Mouse (Mus musculus): ENCODE data around the gene Tnfrsf26. TPM values are rescaled to one million over a fixed set of nuclear protein-coding genes. Genes with fewer than 3 reads are reported as not detected.

The Tnfrsf26 gene
- polyA plus RNA-seq, 1 experiment from 2014 or later: 0.17 TPM

- Histone ChIP-seq H3K9ac (ENCODE audit: low read length) (no peak overlapping the region), H3K4me1 (replicated peaks; ENCODE audit: control insufficient read depth, insufficient read depth) (no peaks in the 10 kb centered on the region), H3K27ac (replicated peaks) (no peak overlapping the region), H3K9me3 (ENCODE audit: control insufficient read depth, low read length) (no peaks in the 10 kb centered on the region), H3K36me3 (ENCODE audit: control insufficient read depth, insufficient read depth, low read length) (peaks cover 48% of the 10 kb centered on the region), H3K4me3 (ENCODE audit: low read depth, low read length) (no peak overlapping the region), H3K4me2 (replicated peaks; ENCODE audit: low read depth) (no peak overlapping the region), H3K27me3 (ENCODE audit: control insufficient read depth, insufficient read depth, low read length) (no peaks in the 10 kb centered on the region)
- 93% methylated on average over 3 of the region's 3 CpGs for WGBS
- TF ChIP-seq EP300 (optimal IDR thresholded peaks at IDR 0.05): no peak
- no peak for TF ChIP-seq CTCF (IDR thresholded peaks at IDR 0.05; ENCODE audit: low read depth)
- no peak for ATAC-seq (ENCODE audit: low FRiP score, low TSS enrichment)
- no peak for DNase-seq (ENCODE audit: low spot score)
Observed at GRCm38 (mm10) chr7:143565648-143566039, 62.9 kb downstream of the Tnfrsf26 start.

GRCm38 (mm10) chr7:143565015-143565647, 63.4 kb downstream of the Tnfrsf26 start:
- Histone ChIP-seq H3K4me1 (replicated peaks; ENCODE audit: control insufficient read depth, insufficient read depth) (no peaks in the 10 kb centered on the region), H3K9ac (ENCODE audit: low read length) (no peak overlapping the region), H3K4me3 (ENCODE audit: low read depth, low read length) (no peak overlapping the region), H3K4me2 (replicated peaks; ENCODE audit: low read depth) (no peak overlapping the region), H3K36me3 (ENCODE audit: control insufficient read depth, insufficient read depth, low read length) (peaks cover 50% of the 10 kb centered on the region), H3K27me3 (ENCODE audit: control insufficient read depth, insufficient read depth, low read length) (no peaks in the 10 kb centered on the region), H3K9me3 (ENCODE audit: control insufficient read depth, low read length) (no peaks in the 10 kb centered on the region), H3K27ac (replicated peaks) (no peak overlapping the region)
- WGBS: 91% methylated on average over 6 of the region's 6 CpGs
- no peak for DNase-seq (ENCODE audit: low spot score)
- no peak for ATAC-seq (ENCODE audit: low FRiP score, low TSS enrichment)
- TF ChIP-seq EP300 (optimal IDR thresholded peaks at IDR 0.05): no peak
- TF ChIP-seq CTCF (IDR thresholded peaks at IDR 0.05; ENCODE audit: low read depth): no peak

DNA sequence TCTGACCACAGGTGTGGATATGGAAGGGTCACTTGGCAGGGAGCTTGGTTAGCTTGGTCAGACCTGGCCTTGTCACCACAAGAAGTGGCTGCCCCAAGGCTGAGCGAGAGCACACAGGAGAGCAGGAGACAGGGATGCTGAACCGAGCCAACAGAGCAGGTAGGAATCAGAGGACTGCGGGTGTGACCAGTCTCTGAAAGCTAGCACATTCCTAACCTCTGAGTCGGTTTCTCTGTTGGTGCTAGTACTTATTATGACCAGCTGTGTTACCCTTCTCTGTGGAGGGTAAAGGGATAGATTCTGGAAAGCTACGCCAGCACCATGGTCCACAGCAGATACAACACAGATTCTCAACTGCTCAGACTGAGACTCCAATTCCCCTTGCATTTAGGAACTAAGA, 64.7 kb downstream of the Tnfrsf26 start:
- peaks cover 53% of the 10 kb centered on the region for H3K36me3 ChIP-seq (ENCODE audit: control insufficient read depth, insufficient read depth, low read length)

More for the DNA sequence above, 64.7 kb downstream of the Tnfrsf26 start:
- H3K9me3 ChIP-seq (ENCODE audit: control insufficient read depth, low read length): no peaks in the 10 kb centered on the region
- no peak overlapping the region for H3K4me3 ChIP-seq (ENCODE audit: low read depth, low read length)
- ATAC-seq (ENCODE audit: low FRiP score, low TSS enrichment): no peak
- H3K4me1 ChIP-seq (replicated peaks; ENCODE audit: control insufficient read depth, insufficient read depth): no peaks in the 10 kb centered on the region
- WGBS: 69% methylated on average over 5 of the region's 5 CpGs
- no peak for TF ChIP-seq EP300 (optimal IDR thresholded peaks at IDR 0.05)
- TF ChIP-seq CTCF (IDR thresholded peaks at IDR 0.05; ENCODE audit: low read depth): no peak
- no peak overlapping the region for H3K9ac ChIP-seq (ENCODE audit: low read length)
- no peak for DNase-seq (ENCODE audit: low spot score)
- no peaks in the 10 kb centered on the region for H3K27me3 ChIP-seq (ENCODE audit: control insufficient read depth, insufficient read depth, low read length)
- no peak overlapping the region for H3K4me2 ChIP-seq (replicated peaks; ENCODE audit: low read depth)
- no peak overlapping the region for H3K27ac ChIP-seq (replicated peaks)

Small RNA genes within 50 kb of the gene (microRNA-seq; reads per million reads assigned to microRNA genes)
- not detected for gene Mir7064

Other genes starting within 250 kb of the Tnfrsf26 start
- 185 and 199 TPM in 2 replicates for gene Cdkn1c, start 167.7 kb downstream of the Tnfrsf26 start, polyA plus RNA-seq (2015; fragmentation: Nextera tagmentation; extraction: Ambion mirVana)
- gene Slc22a18, start 155.0 kb downstream of the Tnfrsf26 start, polyA plus RNA-seq (2015; fragmentation: Nextera tagmentation; extraction: Ambion mirVana): 27.0 and 28.1 TPM in 2 replicates
- 15.3 and 16.8 TPM in 2 replicates for gene Phlda2, start 125.6 kb downstream of the Tnfrsf26 start, polyA plus RNA-seq (2015; fragmentation: Nextera tagmentation; extraction: Ambion mirVana)
- gene Nap1l4, start 79.6 kb downstream of the Tnfrsf26 start, polyA plus RNA-seq (2015; fragmentation: Nextera tagmentation; extraction: Ambion mirVana): 98.5 and 99.4 TPM in 2 replicates
- gene Cars, start 28.6 kb downstream of the Tnfrsf26 start, polyA plus RNA-seq (2015; fragmentation: Nextera tagmentation; extraction: Ambion mirVana): 45.5 and 53.7 TPM in 2 replicates
- gene Tnfrsf22, start 20.9 kb upstream of the Tnfrsf26 start, polyA plus RNA-seq (2015; fragmentation: Nextera tagmentation; extraction: Ambion mirVana): 3.9 and 4.7 TPM in 2 replicates
- 2.9 and 4.0 TPM in 2 replicates for gene Tnfrsf23, start 57.1 kb upstream of the Tnfrsf26 start, polyA plus RNA-seq (2015; fragmentation: Nextera tagmentation; extraction: Ambion mirVana)
- gene Osbpl5, start 128.3 kb upstream of the Tnfrsf26 start, polyA plus RNA-seq (2015; fragmentation: Nextera tagmentation; extraction: Ambion mirVana): 29.9 and 32.0 TPM in 2 replicates
- gene Mrgprg, start 138.3 kb upstream of the Tnfrsf26 start, polyA plus RNA-seq (2015; fragmentation: Nextera tagmentation; extraction: Ambion mirVana): not detected in 2 replicates
- gene Mrgpre, start 155.8 kb upstream of the Tnfrsf26 start, polyA plus RNA-seq (2015; fragmentation: Nextera tagmentation; extraction: Ambion mirVana): 0.55 and 0.63 TPM in 2 replicates
- gene Nadsyn1, start 194.1 kb upstream of the Tnfrsf26 start, polyA plus RNA-seq (2015; fragmentation: Nextera tagmentation; extraction: Ambion mirVana): 8.5 and 9.2 TPM in 2 replicates
- 23.9 and 27.1 TPM in 2 replicates for gene Dhcr7, start 194.4 kb upstream of the Tnfrsf26 start, polyA plus RNA-seq (2015; fragmentation: Nextera tagmentation; extraction: Ambion mirVana)
- gene Gm498, start 238.1 kb upstream of the Tnfrsf26 start, polyA plus RNA-seq (2015; fragmentation: Nextera tagmentation; extraction: Ambion mirVana): 0.07 TPM in 1 of 2 replicates, not detected in the other

Measured in stomach, postnatal 0 days (tissue).